Mouse (Mus musculus) kidney, postnatal 10 days (tissue): ENCODE data around the gene Anapc10.
A peak's percentile ranks its signal among the peaks of the same experiment; 100 is the strongest.
"Not testable (repeated sequence)": the region's sequence is repeated elsewhere in the genome, so short reads cannot be mapped to it uniquely, and the experiment has no call there.

Source experiments
- DNase-seq: peaks from one replicate; pipeline ENCODE4 v3.0.0; 2021; ENCODE audit warnings: mixed read lengths

The Anapc10 gene

DNA sequence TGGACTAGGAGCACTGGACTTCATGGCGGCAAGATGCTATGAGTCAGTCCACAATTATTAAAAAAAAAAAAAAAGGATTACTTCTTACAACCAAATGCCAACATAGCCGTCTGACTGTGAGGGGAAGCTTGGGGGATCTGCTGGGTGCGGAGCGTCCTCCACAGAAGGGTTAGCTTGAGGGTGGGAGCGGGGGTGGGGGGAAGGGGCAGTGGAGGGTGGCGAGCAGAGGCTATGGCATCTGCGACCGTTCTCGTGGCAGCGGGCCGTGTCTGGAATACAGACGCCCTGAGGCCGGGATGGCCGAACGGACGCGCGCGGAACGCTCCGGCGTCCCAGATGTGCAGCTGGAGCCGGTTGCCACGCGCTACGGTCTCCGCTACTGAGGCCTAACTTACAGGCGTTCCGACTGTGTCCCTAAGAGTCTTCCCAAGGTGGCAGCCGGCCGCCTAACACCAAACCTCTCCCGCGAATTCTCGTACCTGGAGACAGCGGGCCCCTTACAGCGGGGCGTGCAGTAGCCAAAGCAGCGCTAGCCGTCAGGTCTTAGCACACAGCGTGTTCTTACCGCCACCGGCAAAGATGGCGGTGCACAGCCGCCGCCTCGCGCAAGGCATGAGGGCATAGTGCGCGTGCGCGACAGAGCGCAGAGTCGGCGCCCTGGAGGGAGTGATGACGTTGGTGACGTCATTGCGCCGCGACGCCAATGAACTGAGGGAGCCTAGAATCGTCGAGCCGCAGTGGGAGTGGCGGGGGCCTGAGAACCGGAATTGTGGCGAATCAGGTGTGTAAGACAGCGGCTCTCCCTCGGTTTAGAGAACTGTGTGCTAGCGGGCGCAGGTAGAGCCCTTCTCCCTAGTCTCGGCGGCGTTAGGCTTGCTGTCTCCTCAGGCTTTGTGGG lies at the start of gene Anapc10, which contains the start of gene Abce1:
Gene Anapc10 (plus strand): TSS at position 757 of the 898 bp plus-strand sequence.
Gene Abce1 (minus strand): TSS at position 677 of the 898 bp plus-strand sequence.
- DNase-seq = peak; percentile 100

DNA sequence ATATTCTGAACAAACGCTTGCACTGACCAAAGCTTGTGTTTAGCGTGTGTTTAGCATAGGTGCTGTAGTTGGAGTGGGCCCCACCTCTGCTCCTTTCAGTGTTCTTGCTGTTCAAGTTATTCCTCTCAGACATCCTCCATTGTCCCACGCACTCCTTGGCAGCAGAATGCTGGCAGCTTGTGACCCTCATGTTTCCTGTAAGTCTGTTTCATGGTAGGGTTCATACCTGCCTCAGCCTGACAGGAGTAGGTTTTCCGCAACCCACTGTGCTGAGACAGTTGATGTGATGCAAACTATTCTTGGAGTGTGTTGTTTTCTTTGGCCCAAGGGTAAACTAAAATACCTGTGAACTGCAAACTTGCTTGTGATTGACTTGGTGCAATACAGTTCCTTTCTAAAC lies 35.2 kb upstream of the Anapc10 start:
- DNase-seq = no peak

DNA sequence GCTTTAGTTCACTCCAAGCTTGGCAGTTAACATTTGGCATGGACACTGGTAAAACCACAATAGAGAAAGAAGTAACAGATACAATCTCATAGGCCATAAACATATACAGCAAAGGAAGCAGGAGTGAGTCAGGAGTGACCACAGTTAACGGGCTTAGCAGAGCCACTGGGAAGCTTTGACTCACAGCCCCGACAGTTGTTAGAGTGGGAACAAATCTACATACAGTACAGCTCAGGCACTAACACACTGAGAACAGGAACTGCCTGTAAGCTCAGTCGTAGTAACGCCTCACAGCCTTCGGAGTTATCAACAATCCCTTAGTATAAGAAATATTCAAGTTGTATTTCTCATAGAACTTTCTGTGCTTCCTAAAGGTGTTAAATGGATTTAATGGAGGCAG lies 32.6 kb upstream of the Anapc10 start:
- DNase-seq = no peak

DNA sequence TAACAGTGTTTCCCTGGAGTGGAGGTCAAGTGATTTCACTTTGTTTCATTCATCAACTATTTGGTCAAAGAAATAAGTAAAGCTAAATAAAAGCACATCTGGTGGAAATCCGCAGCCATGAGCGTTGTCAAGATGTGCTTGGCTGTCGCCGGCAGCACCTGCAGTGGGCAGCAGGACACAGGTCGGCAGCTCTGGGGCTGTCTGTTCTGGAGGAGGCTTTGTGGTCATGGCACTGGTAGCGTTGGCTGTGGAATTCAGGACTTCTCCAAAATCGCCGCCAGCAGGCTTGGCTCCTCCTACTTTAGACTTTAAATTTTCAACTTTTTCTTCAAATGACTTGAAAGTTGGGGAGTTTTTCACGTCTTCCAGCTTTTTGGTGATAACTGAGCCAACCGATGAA lies 31.5 kb upstream of the Anapc10 start:
- DNase-seq = not testable (repeated sequence)

DNA sequence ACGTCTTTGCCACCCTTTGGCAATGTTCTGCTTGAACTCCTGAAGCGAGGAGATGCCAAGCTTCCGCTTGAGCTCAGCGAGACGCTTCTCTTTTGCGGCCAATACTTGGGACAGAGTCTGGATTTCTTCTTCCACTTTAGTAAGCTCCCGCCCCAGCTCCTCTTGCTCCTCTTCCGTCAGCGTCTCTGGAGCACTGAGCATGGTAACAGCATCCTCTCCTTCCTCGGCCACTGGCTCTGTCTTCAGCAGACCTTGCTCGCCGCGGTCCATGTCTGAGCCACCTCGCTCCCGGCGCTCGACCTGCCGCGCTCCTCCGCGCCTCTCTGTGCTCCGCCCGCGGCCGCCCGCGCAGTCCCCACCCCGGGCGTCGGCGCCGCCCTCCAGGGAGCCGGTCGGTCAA lies 31.1 kb upstream of the Anapc10 start:
- DNase-seq = peak; percentile 33

DNA sequence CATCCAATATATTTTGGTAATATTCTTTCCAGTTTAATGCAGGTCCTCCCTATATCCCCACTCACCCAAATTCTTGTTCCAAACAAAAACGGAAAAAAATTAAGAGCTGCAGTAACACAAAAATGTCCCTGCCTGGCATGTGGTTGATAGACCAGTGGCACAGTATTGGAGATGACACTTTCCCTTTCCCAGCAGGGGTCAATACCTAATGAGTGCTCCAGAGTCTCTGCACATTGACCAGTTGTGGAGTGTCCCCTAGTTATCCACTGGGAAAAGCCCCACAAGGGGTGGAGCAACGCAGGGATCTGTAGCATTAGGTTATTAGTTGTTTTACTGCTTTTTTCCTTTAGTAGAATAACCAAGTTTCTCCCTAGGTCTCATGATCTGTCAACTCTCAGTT lies 30.7 kb upstream of the Anapc10 start:
- no peak for DNase-seq

DNA sequence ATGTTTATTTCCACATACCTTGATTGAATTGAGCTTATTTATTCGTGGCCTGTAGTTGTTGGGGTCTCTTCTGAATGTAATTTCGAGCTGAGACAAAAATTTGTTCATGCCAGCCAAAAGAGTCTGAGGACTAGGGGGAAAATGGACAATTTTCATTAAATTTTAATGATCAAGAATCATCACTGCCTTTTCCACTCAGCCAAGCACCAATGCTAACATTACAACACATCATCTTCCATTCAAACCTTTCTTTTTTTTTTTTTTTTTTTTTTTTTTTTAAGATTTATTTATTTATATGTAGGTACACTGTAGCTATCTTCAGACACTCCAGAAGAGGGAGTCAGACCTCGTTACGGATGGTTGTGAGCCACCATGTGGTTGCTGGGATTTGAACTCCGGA lies 25.7 kb upstream of the Anapc10 start:
- DNase-seq = not testable (repeated sequence)

DNA sequence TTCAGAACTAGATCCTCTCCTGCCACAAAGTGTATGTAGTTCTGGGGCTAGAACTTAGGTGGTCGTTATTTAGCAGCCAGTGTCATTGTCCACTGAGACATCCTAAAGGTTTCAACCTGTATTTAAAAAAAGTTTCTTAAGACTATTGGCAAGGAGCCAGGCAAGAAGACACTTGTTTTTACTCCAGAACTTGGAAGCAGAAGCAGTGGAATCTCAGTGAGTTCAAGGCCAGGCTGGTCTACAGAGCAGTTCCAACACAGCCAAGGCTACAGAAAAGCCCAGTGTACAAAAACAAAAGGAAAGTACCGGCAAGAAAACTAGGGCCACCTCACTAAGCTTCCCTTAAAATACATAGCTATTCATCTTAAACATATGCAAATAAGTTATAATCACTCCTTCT lies 19.1 kb upstream of the Anapc10 start:
- DNase-seq = no peak

DNA sequence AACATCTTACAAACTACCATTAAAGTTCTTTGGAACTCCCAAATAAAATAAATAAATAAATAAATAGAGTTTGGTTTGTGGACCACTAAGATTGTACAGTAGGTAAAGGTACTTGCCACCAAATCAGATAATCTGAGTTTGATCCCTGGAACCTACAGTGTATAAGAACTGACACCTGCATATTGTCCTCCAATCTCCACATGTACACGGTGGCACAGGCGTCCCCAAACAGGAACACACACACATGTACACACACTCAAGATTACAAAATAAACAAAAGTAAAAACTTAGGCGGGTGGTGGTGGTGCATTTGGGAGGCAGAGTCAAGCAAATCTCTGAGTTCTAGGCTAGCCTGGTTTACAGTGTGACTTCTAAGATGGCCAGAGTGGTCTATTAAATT lies 4.9 kb upstream of the Anapc10 start:
- no peak for DNase-seq

DNA sequence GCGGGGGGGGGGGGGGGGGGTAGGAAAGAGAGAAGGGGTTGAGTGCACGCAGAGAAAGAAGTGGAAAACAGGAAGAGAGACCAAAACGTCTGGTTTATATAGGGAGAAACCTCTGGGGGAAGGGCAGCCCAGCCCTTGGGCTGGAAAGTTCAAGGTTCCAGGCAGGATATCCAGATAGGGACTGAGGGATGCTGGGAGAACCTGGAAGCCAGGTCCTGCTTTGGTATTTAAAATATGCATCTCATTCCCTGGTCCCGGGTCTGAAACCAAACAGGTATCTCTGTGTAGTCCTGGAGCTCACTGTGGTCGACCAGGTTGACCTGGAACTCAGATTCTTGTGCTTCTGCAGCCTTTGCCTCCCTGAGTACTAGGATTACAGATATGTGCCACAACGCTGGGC lies 1.1 kb downstream of the Anapc10 start:
- no peak for DNase-seq

DNA sequence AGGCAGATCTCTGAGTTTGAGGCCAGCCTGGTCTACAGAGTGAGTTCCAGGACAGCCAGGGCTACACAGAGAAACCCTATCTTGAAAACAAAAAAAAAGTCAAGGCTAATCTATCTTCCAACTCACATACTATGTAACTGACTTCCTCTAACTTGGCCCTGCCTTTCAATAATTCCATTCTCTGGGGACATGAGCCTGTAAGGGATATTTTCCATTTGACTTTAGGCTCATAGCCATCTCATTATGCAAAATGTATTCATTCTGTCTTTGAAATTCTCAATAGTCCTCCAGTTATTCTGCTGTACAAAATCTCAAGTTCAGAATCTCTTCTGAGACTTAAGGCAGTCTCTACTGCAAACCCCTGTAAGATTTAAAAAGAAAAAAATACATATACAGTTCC lies 9.9 kb downstream of the Anapc10 start:
- no peak for DNase-seq

DNA sequence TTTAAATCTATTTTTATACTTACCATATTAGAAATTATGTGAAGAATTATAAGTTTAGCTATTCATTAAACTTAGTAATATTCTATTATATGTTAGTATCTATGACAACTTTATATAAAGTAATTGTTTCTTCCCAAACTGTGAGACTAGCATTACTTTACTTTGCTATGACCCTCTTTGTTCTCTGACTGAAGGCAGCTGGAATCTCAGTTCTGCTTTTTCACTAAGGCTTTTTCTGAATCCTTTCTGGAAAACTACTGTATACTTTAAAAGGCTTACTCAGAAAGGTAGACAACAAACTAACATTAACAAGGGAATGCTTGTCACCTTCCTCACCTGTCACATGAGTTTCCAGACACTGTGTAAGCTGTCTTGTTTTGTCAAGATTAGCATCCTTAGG lies 11.7 kb downstream of the Anapc10 start:
- no peak for DNase-seq

DNA sequence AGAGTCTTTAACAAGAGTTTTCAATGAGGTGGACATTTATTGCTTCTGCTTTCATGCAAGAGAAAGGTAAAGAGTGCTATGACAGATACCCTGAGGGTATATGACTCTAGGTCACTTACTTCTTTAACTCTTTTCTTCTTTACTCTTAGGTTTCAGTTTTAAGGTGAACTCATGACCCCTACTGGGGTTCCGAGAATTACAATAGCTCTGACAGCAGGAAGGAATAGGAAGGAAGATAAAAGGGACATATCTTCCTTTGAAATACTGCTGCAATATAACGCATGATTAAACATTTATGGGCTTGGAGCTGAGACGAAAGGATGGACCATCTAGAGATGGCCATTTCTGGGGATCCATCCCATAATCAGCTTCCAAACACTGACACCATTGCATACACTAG lies 13.0 kb downstream of the Anapc10 start:
- no peak for DNase-seq

DNA sequence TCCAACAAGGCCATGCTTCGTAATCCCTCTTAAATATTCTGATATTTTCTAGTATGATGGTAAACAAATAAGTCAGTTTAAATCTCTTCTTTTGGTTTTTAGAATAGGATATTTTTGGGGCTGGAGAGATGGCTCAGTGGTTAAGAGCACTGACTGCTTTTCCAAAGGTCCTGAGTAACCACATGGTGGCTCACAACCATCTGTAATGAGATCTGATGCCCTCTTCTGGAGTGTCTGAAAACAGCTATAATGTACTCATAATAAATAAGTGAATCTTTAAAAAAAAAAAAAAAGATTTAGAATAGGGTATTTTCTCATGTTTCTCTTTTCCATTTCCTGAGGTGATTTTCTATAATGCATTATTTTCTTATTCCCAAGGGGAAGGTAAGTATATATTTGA lies 16.3 kb downstream of the Anapc10 start:
- no peak for DNase-seq

DNA sequence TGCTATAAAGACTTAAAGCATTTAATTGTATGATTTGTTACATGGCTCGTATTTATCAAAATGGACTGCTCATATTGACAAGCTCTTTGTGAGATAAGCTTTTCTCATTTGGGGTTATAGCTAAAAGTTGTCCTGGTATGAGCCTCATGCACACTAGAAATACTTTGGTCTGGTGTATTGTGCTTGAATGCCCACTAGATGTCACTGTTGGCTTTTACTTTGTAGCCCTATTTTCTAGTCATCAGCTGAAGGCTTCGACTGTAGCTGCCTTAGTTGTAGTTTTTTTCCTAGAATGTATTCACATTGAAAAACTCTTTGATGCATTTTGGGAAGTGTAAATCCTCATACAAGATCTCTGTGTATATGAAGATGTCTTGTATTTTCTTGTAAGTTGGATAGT lies 22.7 kb downstream of the Anapc10 start:
- DNase-seq = peak; percentile 50

DNA sequence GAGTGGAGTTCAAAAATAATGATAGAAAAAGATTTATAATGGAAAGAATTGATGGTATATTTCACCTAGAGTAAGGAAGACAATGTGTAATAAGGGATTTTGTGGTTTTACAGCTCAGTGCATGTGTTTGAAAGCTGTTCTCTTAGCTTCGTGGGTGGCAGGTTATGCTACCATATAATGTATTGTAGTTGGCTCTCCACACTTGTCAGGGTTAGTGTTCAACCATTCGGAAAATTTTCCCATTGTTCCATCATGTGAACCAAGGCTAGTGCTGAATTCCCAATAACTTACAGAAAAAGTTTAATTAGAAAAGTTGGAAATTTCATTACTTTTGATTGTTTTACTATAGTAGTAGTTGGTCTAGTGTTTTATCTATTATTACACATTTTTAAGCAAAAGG lies 36.6 kb downstream of the Anapc10 start:
- DNase-seq = no peak

DNA sequence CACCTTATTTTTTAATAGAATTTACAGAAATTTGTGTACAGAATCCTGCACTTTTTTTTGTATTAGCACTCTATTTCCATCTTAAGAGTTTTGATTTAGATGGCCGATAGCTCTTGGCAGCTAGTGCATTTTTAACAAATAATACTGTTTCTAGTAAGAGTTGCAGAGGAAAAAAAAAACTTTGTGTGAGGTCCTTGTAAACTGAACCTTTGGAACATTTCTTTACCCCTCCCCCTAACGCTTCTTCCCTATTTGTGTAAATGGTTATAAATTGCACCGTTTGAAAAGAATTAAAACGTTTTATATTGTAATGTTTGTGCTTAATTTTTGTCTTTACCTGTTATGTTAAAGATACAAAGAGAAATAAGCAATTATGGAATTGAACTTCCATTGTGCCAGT lies 37.0 kb downstream of the Anapc10 start:
- DNase-seq = no peak

DNA sequence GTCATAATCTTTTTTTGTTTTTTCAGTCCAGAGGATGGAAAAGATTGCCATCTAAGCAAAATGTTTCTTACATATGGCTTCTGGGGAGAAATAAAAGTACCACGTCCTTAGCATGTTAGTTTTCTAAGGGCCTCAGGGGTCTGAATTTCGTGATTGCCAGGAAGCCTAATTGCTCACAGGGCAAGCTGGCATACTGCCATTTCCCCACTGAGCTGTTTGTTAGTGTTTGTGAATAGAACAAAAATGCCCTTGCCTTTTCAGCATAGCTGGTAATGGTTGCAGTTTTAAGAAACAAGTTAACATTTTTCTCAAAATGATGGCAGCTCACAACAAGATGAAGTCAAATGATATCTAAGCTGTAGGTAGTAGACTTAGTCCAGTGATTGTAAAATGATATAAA lies 38.7 kb downstream of the Anapc10 start:
- peak; percentile 15 for DNase-seq

DNA sequence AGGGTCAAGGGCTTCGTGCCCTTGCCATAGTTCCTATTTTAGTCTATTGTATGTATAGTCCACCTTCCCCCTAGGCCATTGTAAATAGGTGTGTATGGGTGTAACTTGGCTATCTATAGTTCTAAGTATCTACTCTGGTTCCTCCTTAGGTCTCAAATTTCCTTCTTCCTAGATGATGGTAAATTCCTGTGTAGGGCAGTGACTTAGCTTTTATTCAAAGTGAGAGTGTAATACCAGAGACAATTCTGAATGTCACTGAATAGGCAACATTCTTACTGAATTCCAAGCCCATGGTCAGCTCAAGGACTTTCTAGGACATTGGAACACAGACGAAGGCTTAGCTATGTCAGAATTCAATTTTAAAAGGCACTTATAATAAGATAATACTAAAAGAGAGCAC lies 83.3 kb downstream of the Anapc10 start:
- DNase-seq = not testable (repeated sequence)

DNA sequence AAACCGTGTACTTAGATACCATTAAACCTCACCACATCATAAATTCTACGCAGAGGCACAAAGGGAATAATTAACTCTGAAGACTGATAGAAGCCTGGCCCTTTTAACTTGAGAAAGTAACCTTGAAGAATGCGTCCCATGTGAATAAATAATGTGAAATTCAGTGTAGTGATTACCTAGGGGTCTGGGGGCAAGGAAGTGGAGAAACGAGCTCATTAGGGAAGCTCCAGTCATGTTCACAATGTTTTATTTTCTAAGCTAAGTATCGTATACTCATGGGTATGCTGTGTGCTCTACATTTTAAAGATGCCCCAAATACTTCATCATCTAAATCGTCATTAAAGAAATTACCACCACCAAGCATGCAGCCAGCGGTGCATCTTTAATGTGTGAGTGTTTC lies 85.1 kb downstream of the Anapc10 start:
- DNase-seq = no peak

DNA sequence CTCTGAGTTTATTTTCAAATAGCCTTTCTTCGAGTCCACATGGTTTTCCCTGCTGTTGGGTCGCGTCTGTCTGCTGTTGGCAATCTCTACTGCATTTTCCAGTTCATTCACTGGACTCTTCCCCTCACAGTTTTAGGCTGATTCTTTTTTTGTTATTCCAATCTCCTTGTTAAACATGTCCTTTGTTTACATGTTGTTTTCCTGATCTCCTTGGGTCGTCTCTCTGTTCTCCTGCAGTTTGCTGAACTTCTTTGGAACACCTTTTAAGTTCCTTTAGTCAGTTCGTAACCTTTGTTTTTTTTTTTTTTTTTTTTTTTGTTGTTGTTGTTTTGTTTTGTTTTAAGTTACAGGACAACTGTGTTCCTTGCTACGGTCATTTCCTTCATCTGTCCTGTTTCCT lies 92.9 kb downstream of the Anapc10 start:
- DNase-seq = no peak

DNA sequence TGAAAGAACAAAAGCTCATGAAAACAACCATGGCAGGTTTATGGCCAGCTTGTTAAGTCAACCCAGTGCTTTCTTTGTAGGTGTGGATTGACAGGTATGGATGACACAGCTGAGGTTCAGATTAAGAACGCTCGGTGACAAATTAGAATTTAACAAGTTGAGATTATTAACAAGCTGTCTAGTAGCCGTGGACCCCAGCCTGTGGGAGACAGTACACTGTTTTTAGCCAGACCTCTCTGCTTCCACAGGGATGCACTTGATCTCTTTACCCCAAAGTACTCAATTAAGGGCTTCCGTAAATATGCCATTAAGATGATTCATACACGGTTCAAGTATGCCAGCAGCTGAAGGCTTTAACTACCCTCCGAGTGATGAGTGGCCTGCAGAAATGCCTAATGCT lies 95.4 kb downstream of the Anapc10 start:
- DNase-seq = no peak

DNA sequence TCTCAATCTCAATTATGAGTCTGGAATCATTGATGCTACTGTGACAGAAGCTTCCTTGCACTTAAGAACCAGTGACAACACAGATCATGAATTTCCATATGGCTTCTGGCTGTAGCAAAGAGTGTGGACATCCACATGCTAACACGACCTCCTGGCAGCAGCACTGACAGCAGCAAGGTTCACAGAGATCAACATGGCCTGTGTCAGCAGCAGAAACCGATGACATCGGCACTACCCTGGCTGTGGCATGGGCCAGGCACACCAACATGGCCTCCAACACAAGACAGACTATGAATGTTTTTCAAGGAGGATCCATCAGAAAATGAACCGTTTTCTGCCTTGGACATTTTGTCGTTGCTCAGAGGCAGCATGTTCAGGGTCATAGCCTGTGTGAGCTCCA lies 114.9 kb downstream of the Anapc10 start:
- DNase-seq = no peak
